Mouse (Mus musculus) lung, embryonic 16.5 days (tissue): ENCODE results near the gene Abhd16b. TPM values are rescaled to one million over a fixed set of nuclear protein-coding genes. Genes with fewer than 3 reads are reported as not detected.
"Not testable (repeated sequence)": the region's sequence is repeated elsewhere in the genome, so short reads cannot be mapped to it uniquely, and the experiment has no call there.

ENCODE experiments used
- ATAC-seq: fragments of 200-750 bp; cut with Nextera tagmentation; 2 replicates; pipeline ENCODE4 v1.8.0; 2017; ENCODE audit warnings: low read depth, mild to moderate bottlenecking, moderate library complexity
- H3K27ac ChIP-seq: fragments of 300-500 bp; sonication (generic); 2 replicates; pipeline ENCODE4 v1.5.1; 2014; ENCODE audit warnings: mild to moderate bottlenecking, control low read depth, low read length
- H3K27me3 ChIP-seq: fragments of 300-500 bp; sonication (generic); 2 replicates; pipeline ENCODE4 v1.6.1; 2014; ENCODE audit warnings: low read depth, low read length, mixed read lengths; ENCODE audit not compliant: control insufficient read depth, insufficient read depth
- H3K36me3 ChIP-seq: fragments of 300-500 bp; sonication (generic); 2 replicates; pipeline ENCODE4 v1.6.1; 2014; ENCODE audit warnings: low read length; ENCODE audit not compliant: control insufficient read depth, insufficient read depth
- H3K4me1 ChIP-seq: fragments of 300-500 bp; sonication (generic); replicated peaks from 2 replicates; pipeline ENCODE4 v1.6.1; 2014; ENCODE audit warnings: low read length, mixed read lengths; ENCODE audit not compliant: control insufficient read depth, insufficient read depth
- H3K4me2 ChIP-seq: fragments of 300-500 bp; sonication (generic); 2 replicates; pipeline ENCODE4 v1.6.1; 2014; ENCODE audit warnings: low read depth, low read length, control low read depth
- H3K4me3 ChIP-seq: fragments of 300-500 bp; sonication (generic); 2 replicates; pipeline ENCODE4 v1.5.1; 2014; ENCODE audit warnings: mild to moderate bottlenecking, low read length, control low read depth
- H3K9ac ChIP-seq: fragments of 300-500 bp; sonication (generic); 2 replicates; pipeline ENCODE4 v1.6.1; 2014; ENCODE audit warnings: low read length, control low read depth
- H3K9me3 ChIP-seq: fragments of 300-500 bp; sonication (generic); 2 replicates; pipeline ENCODE4 v1.6.1; 2016; ENCODE audit warnings: low read length; ENCODE audit not compliant: control insufficient read depth
- WGBS: fragments of 180-500 bp; shearing (Covaris S2); extraction: QIAGEN DNeasy Blood & Tissue Kit; methylation state at CpG from one replicate; pipeline ENCODE4 v1.1.7; 2014; 5-methylcytosine and 5-hydroxymethylcytosine counted together
- polyA plus RNA-seq: library from polyadenylated mRNA; unstranded; fragments of >200 nt; fragmentation: Nextera tagmentation; extraction: Ambion mirVana; gene quantifications from 2 replicates; pipeline ENCODE4 v1.2.1, GENCODE M21; 2015

Gene Abhd16b
- polyA plus RNA-seq, 1 experiment from 2014 or later: 0.14 TPM

DNA sequence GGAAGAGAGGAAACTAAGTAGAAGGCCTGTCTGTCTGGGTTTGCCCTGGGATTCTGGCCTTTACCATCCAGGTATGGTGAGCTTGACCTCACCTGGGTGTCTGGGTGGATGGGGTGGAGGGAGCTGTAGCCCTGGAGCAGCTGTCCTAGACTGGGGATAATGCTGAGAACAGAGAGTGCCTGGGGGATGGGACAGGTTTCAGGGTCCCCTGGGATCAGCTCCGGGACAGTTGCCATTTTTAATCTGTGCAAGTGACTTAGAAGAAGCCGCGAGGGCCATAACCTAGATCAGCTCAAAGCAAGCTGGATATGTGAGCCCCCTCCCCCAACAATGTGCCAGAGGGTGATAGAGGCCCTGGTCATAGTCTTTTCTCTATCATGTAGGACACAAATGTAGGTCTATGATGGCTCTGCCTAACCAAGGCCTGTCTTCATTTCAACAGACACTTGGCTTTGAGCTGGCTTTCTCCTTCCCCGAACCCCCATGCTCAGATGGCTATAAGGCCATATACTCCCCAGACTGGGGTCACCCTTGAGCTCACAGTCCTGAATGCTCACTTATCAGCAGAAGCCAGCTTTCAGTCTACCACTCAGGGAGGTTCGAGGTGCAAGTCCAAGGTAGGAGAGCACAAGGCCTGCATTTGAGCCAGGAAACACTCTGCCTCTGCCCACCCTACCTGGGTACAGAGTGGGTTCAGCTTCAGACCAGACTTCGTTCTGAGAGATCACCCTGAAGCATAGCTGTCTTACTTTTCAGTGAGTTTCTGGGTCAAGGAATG lies 8.4 kb upstream of the Abhd16b start:
- no peak for ATAC-seq
- H3K36me3 ChIP-seq: no peaks in the 10 kb centered on the region
- no peaks in the 10 kb centered on the region for H3K27me3 ChIP-seq
- H3K9ac ChIP-seq: no peak overlapping the region
- WGBS: 77% methylated on average over 6 of the region's 6 CpGs
- no peak overlapping the region for H3K27ac ChIP-seq
- peaks cover 22% of the 10 kb centered on the region for H3K4me1 ChIP-seq
- no peaks in the 10 kb centered on the region for H3K9me3 ChIP-seq
- H3K4me2 ChIP-seq: no peak overlapping the region
- no peak overlapping the region for H3K4me3 ChIP-seq

DNA sequence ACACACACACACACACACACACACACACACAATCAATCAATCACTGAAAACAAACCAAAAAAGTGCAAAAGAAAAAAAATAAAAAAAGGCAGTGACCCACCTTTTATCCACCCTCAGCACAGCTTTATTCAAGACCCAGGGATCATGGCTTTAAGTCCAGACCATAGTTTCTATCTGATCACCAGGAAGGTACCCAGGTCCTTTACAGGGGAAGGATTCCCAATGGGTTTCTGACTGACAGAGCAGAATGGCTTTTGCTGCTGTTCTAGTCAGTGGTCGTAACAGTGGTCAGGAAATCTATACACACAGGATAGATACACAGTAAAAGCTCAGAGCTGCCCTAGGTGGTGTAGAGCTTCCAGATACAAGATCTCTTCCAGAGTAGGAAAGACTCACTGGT lies 7.3 kb upstream of the Abhd16b start:
- Histone ChIP-seq H3K36me3 (no peaks in the 10 kb centered on the region), H3K4me3 (no peak overlapping the region), H3K27ac (no peak overlapping the region), H3K9me3 (no peaks in the 10 kb centered on the region), H3K4me1 (peaks cover 22% of the 10 kb centered on the region), H3K27me3 (no peaks in the 10 kb centered on the region), H3K9ac (no peak overlapping the region), H3K4me2 (no peak overlapping the region)
- WGBS: 21% methylated on average over 1 of the region's 1 CpGs
- ATAC-seq: no peak

GRCm38 (mm10) chr2:181487338-181488277 lies 5.4 kb upstream of the Abhd16b start:
- no peaks in the 10 kb centered on the region for H3K27me3 ChIP-seq
- H3K4me3 ChIP-seq: no peak overlapping the region
- H3K4me2 ChIP-seq: peak overlapping the region; percentile 29; the same call in 1 of the 2 replicates

GRCm38 (mm10) chr2:181491432-181492205 lies 1.4 kb upstream of the Abhd16b start:
- Histone ChIP-seq H3K27ac (no peak overlapping the region), H3K9me3 (no peaks in the 10 kb centered on the region), H3K9ac (no peak overlapping the region), H3K4me2 (no peak overlapping the region), H3K4me1 (peaks cover 23% of the 10 kb centered on the region), H3K4me3 (no peak overlapping the region), H3K27me3 (no peaks in the 10 kb centered on the region), H3K36me3 (no peaks in the 10 kb centered on the region)
- no peak for ATAC-seq
- 24% methylated on average over 7 of the region's 7 CpGs for WGBS

More at GRCm38 (mm10) chr2:181487338-181488277, 5.4 kb upstream of the Abhd16b start:
- no peaks in the 10 kb centered on the region for H3K36me3 ChIP-seq
- peaks cover 22% of the 10 kb centered on the region for H3K4me1 ChIP-seq
- H3K9me3 ChIP-seq: no peaks in the 10 kb centered on the region
- peak overlapping the region; percentile 91 for H3K27ac ChIP-seq
- peak; percentile 93 for ATAC-seq
- WGBS: 10% methylated on average over 5 of the region's 5 CpGs
- H3K9ac ChIP-seq: peak overlapping the region; percentile 39

DNA sequence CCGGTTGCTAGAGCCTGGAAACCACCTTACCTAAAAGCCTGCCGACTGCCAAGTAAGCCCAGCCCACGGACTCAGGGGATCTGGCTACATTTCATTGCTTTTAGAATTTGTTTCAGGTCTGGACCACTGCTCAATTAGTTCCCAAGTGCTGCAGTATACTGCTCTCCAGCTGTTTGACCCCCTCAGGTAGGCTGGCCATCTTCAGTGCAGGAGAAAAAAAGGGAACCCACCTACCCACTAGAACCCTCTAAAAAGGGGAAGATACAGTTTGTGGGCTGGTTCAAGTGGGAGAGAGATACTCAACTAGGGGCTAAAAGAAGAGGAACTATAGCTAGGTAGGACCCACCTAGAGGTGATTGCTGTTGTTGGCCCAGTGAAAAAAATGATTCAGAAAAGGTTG lies 800 bp upstream of the Abhd16b start:
- Histone ChIP-seq H3K9ac (no peak overlapping the region), H3K4me1 (peaks cover 17% of the 10 kb centered on the region), H3K27ac (no peak overlapping the region), H3K27me3 (no peaks in the 10 kb centered on the region), H3K9me3 (no peaks in the 10 kb centered on the region), H3K36me3 (no peaks in the 10 kb centered on the region), H3K4me3 (no peak overlapping the region), H3K4me2 (no peak overlapping the region)
- no peak for ATAC-seq
- 46% methylated on average over 3 of the region's 3 CpGs for WGBS

GRCm38 (mm10) chr2:181494266-181494945 lies 1.4 kb downstream of the Abhd16b start:
- Histone ChIP-seq H3K27me3 (no peaks in the 10 kb centered on the region), H3K36me3 (no peaks in the 10 kb centered on the region), H3K9me3 (no peaks in the 10 kb centered on the region), H3K4me1 (peaks cover 14% of the 10 kb centered on the region), H3K4me2 (no peak overlapping the region), H3K27ac (no peak overlapping the region), H3K4me3 (no peak overlapping the region), H3K9ac (no peak overlapping the region)
- ATAC-seq: no peak
- WGBS: 56% methylated on average over 26 of the region's 26 CpGs

- H3K9ac ChIP-seq, ATAC-seq, H3K27ac ChIP-seq, H3K27me3 ChIP-seq, H3K4me2 ChIP-seq, H3K4me3 ChIP-seq, H3K36me3 ChIP-seq, H3K9me3 ChIP-seq: not testable (repeated sequence)
- 46% methylated on average over 8 of the region's 8 CpGs for WGBS
- peaks cover 14% of the 10 kb centered on the region for H3K4me1 ChIP-seq
Observed at GRCm38 (mm10) chr2:181495845-181496244, 2.8 kb downstream of the Abhd16b start.

DNA sequence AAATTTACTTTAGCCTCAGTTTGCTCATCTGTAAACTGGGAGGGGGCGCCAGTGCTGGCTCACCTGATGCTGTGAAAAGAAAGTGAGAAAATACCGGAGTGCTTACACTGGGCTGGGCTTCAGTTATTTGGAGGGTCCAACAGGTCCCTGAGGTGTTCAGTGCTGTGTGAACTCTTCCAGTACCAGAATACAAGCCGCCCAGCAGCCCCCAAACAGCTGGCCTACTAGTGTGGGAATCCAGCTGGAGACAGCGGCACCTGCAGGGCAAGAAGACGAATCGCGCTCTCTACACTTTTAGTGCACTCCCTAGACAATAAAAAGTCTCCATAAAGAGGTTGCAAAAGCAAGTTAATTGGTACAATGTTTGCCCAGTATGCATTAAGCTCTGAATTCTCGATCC lies 3.3 kb downstream of the Abhd16b start:
- Histone ChIP-seq H3K4me1 (peaks cover 14% of the 10 kb centered on the region), H3K27me3 (no peaks in the 10 kb centered on the region), H3K27ac (peak overlapping the region; percentile 76), H3K9ac (peak overlapping the region; percentile 59), H3K4me2 (peak overlapping the region; percentile 77), H3K36me3 (peaks cover 3% of the 10 kb centered on the region), H3K9me3 (no peaks in the 10 kb centered on the region), H3K4me3 (peak overlapping the region; percentile 95)
- ATAC-seq: peak; percentile 56
- 15% methylated on average over 8 of the region's 8 CpGs for WGBS
